Comparison of ENCODE assay signal across 16 mouse cellular contexts in genomic region chr19:47585772-47586171, GRCm38 (mm10).
"Had no signal": no experiment of that assay in that cellular context is flagged by ENCODE, and none has a peak within 500 bp of the region (broad histone marks: within the 10 kb centered on the region; RNA-seq: fewer than 3 reads in every experiment).

No protein-coding gene starts in this region.

- H3K27me3 ChIP-seq: limb, embryonic 12.5 days; limb, embryonic 15.5 days; midbrain, embryonic 13.5 days had no signal

- H3K9me3 ChIP-seq: limb, embryonic 12.5 days; limb, embryonic 15.5 days; midbrain, embryonic 10.5 days; midbrain, embryonic 13.5 days had no signal

- DNase-seq: kidney, adult 9 months; kidney, postnatal 14 days; kidney, postnatal 4 days; left cerebral cortex, postnatal 4 days; liver, postnatal 0 days; lung, embryonic 14.5 days; lung, postnatal 14 days; lung, postnatal 4 days; thymus, postnatal 36 days had no signal

- H3K27ac ChIP-seq: limb, embryonic 12.5 days; limb, embryonic 15.5 days; liver, embryonic 14.5 days; midbrain, embryonic 10.5 days; midbrain, embryonic 13.5 days had no signal

- H3K4me3 ChIP-seq: limb, embryonic 12.5 days; limb, embryonic 15.5 days; midbrain, embryonic 10.5 days; midbrain, embryonic 13.5 days had no signal

- H3K36me3 ChIP-seq: limb, embryonic 12.5 days; limb, embryonic 15.5 days; midbrain, embryonic 10.5 days; midbrain, embryonic 13.5 days had no signal

- H3K9ac ChIP-seq: limb, embryonic 12.5 days; limb, embryonic 15.5 days; liver, embryonic 14.5 days; liver, postnatal 0 days; lung, embryonic 14.5 days; midbrain, embryonic 13.5 days had no signal

- H3K4me2 ChIP-seq: limb, embryonic 12.5 days; limb, embryonic 15.5 days; liver, embryonic 11.5 days; midbrain, embryonic 13.5 days had no signal

- ATAC-seq: liver, postnatal 0 days; midbrain, embryonic 13.5 days; midbrain, embryonic 16.5 days had no signal
